Mouse (Mus musculus): Measurements from ENCODE around the gene Sntb2. TPM values are rescaled to one million over a fixed set of nuclear protein-coding genes. Genes with fewer than 3 reads are reported as not detected.
"Not testable (repeated sequence)": the region's sequence is repeated elsewhere in the genome, so short reads cannot be mapped to it uniquely, and the experiment has no call there.

The Sntb2 gene
- polyA plus RNA-seq, 1 experiment from 2014 or later, result 15.4 TPM

DNA sequence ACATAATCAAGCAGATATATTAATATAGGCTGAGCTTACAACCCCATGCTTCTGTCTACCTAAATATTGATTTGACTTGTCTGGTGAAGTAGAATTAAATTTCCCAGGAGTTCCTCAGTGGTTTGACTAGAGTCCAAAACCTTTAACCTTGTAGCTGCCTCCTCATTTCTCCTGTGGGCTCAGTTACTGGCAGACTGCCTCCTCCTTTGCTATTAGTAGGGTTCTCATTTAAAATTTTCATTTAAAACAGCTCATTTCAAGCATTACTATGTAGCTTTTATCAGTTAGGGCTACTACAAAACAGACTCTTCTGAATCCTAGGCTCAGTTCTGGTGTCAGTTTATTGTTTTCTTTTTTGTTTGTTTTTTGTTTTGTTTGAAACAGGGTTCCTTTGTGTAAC is 50.4 kb downstream of the Sntb2 start:
- no peak overlapping the region for H3K9ac ChIP-seq (ENCODE audit: low read length)
- no peaks in the 10 kb centered on the region for H3K9me3 ChIP-seq (ENCODE audit: control insufficient read depth, low read length)
- H3K4me2 ChIP-seq (ENCODE audit: low read length), result no peak overlapping the region
- H3K36me3 ChIP-seq (ENCODE audit: control insufficient read depth, insufficient read depth, low read length), result peaks cover 23% of the 10 kb centered on the region
- ATAC-seq (ENCODE audit: insufficient number of reproducible peaks, insufficient read depth, low FRiP score, low read depth), result no peak
- H3K27ac ChIP-seq (replicated peaks in 1 of 2; ENCODE audit: control insufficient read depth in 1 of 2, insufficient read depth in 1 of 2, low read depth in 2 of 2, low read length in 2 of 2), result no peak overlapping the region
- H3K27me3 ChIP-seq (ENCODE audit: control insufficient read depth, insufficient read depth, low read length), result no peaks in the 10 kb centered on the region
- H3K4me1 ChIP-seq (ENCODE audit: control insufficient read depth in 2 of 2, insufficient read depth in 2 of 2, low read length in 2 of 2), result no peaks in the 10 kb centered on the region
- H3K4me3 ChIP-seq (ENCODE audit: control insufficient read depth in 1 of 2, insufficient read depth in 1 of 2, low read depth in 1 of 2, low read length in 2 of 2), result no peak overlapping the region

DNA sequence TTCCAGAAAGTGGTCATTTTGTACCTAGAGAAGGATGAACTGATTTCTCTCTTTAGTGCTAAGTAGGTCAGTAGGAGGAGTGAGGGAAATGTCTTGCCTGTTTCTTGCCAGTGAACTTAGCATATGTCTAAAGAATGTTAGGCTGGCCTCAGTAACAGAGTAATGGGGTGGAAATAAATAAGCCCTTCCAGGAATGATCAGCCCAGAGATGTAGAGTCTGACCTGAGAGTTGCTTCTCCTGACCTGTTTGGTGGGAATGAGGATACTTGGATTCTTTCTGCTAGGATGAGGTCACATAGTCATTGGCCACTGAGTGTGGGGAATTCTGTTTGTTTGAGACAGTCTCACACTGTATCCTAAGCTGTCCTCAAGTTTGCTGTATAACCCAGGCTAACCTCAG is 52.0 kb downstream of the Sntb2 start:
- no peak for ATAC-seq (ENCODE audit: insufficient number of reproducible peaks, insufficient read depth, low FRiP score, low read depth)
- Histone ChIP-seq H3K36me3 (ENCODE audit: control insufficient read depth, insufficient read depth, low read length) (peaks cover 23% of the 10 kb centered on the region), H3K4me3 (ENCODE audit: control insufficient read depth in 1 of 2, insufficient read depth in 1 of 2, low read depth in 1 of 2, low read length in 2 of 2) (no peak overlapping the region), H3K4me1 (ENCODE audit: control insufficient read depth in 2 of 2, insufficient read depth in 2 of 2, low read length in 2 of 2) (no peaks in the 10 kb centered on the region), H3K9ac (ENCODE audit: low read length) (no peak overlapping the region), H3K27ac (replicated peaks in 1 of 2; ENCODE audit: control insufficient read depth in 1 of 2, insufficient read depth in 1 of 2, low read depth in 2 of 2, low read length in 2 of 2) (no peak overlapping the region), H3K4me2 (ENCODE audit: low read length) (no peak overlapping the region), H3K9me3 (ENCODE audit: control insufficient read depth, low read length) (no peaks in the 10 kb centered on the region), H3K27me3 (ENCODE audit: control insufficient read depth, insufficient read depth, low read length) (no peaks in the 10 kb centered on the region)

DNA sequence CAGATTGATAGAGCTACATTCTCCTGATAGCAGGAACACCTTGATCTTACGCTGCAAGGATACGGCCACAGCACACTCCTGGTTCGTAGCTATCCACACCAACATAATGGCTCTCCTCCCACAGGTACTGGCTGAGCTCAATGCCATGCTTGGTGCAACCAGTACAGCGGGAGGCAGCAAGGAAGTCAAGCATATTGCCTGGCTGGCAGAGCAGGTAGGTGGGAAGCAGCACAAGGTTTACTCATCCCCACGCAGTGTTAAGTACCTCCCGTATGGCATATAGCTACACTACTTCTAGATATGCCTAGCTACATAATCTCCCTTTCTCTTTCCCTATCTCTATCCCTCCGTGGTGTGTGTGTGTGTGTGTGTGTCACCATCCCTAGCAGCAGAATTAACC is 55.8 kb downstream of the Sntb2 start:
- no peaks in the 10 kb centered on the region for H3K9me3 ChIP-seq (ENCODE audit: control insufficient read depth, low read length)
- H3K27ac ChIP-seq (replicated peaks in 1 of 2; ENCODE audit: control insufficient read depth in 1 of 2, insufficient read depth in 1 of 2, low read depth in 2 of 2, low read length in 2 of 2), result no peak overlapping the region
- peaks cover 31% of the 10 kb centered on the region for H3K36me3 ChIP-seq (ENCODE audit: control insufficient read depth, insufficient read depth, low read length)
- no peak for ATAC-seq (ENCODE audit: insufficient number of reproducible peaks, insufficient read depth, low FRiP score, low read depth)
- no peak overlapping the region for H3K9ac ChIP-seq (ENCODE audit: low read length)
- WGBS, result 85% methylated on average over 7 of the region's 7 CpGs
- H3K4me2 ChIP-seq (ENCODE audit: low read length), result no peak overlapping the region
- no peak overlapping the region for H3K4me3 ChIP-seq (ENCODE audit: control insufficient read depth in 1 of 2, insufficient read depth in 1 of 2, low read depth in 1 of 2, low read length in 2 of 2)
- H3K27me3 ChIP-seq (ENCODE audit: control insufficient read depth, insufficient read depth, low read length), result no peaks in the 10 kb centered on the region
- H3K4me1 ChIP-seq (ENCODE audit: control insufficient read depth in 2 of 2, insufficient read depth in 2 of 2, low read length in 2 of 2), result no peaks in the 10 kb centered on the region

DNA sequence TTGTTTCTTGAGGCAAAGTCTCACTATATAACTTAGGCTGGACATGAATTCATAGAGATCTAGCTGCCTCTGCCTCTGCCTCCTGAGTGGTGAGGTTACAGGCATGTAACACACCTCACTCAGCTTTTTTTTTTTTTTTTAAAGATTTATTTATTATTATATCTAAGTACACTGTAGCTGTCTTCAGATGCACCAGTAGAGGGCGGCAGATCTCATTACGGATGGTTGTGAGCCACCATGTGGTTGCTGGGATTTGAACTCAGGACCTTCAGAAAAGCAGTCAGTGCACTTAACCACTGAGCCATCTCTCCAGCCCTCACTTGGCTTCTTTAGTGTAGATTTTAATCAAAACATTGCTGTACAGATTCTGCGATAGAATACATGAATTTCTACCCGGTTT is 60.8 kb downstream of the Sntb2 start:
- ATAC-seq (ENCODE audit: insufficient number of reproducible peaks, insufficient read depth, low FRiP score, low read depth); H3K27ac ChIP-seq (replicated peaks in 1 of 2; ENCODE audit: control insufficient read depth in 1 of 2, insufficient read depth in 1 of 2, low read depth in 2 of 2, low read length in 2 of 2); H3K4me3 ChIP-seq (ENCODE audit: control insufficient read depth in 1 of 2, insufficient read depth in 1 of 2, low read depth in 1 of 2, low read length in 2 of 2); H3K9me3 ChIP-seq (ENCODE audit: control insufficient read depth, low read length); H3K4me1 ChIP-seq (ENCODE audit: control insufficient read depth in 2 of 2, insufficient read depth in 2 of 2, low read length in 2 of 2); H3K27me3 ChIP-seq (ENCODE audit: control insufficient read depth, insufficient read depth, low read length); H3K9ac ChIP-seq (ENCODE audit: low read length); H3K4me2 ChIP-seq (ENCODE audit: low read length): not testable (repeated sequence)
- 84% methylated on average over 4 of the region's 4 CpGs for WGBS
- H3K36me3 ChIP-seq (ENCODE audit: control insufficient read depth, insufficient read depth, low read length), result peaks cover 50% of the 10 kb centered on the region

DNA sequence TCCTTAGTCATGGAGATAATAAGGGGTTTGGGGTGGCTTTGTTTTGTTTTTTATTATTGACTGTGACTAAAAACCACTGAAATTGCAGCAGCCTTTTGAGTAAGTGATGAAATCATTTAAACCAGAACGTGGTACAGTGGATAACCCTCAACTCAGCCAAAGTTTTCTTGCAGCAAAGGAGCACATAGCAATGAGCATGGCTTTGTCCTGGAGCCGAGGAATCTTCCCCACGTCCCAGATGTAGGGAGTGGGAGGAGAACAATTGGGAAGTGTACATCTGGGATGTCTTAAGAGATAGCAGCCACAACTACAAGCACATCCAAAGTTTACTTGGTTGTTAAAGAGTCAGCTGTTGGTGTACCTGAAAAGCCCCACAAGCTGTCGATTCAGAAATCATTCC is 61.9 kb downstream of the Sntb2 start:
- no peak overlapping the region for H3K4me3 ChIP-seq (ENCODE audit: control insufficient read depth in 1 of 2, insufficient read depth in 1 of 2, low read depth in 1 of 2, low read length in 2 of 2)
- no peak for ATAC-seq (ENCODE audit: insufficient number of reproducible peaks, insufficient read depth, low FRiP score, low read depth)
- no peak overlapping the region for H3K4me2 ChIP-seq (ENCODE audit: low read length)
- no peaks in the 10 kb centered on the region for H3K4me1 ChIP-seq (ENCODE audit: control insufficient read depth in 2 of 2, insufficient read depth in 2 of 2, low read length in 2 of 2)
- 75% methylated on average over 4 of the region's 4 CpGs for WGBS
- H3K9me3 ChIP-seq (ENCODE audit: control insufficient read depth, low read length), result no peaks in the 10 kb centered on the region
- no peak overlapping the region for H3K9ac ChIP-seq (ENCODE audit: low read length)
- H3K27me3 ChIP-seq (ENCODE audit: control insufficient read depth, insufficient read depth, low read length), result no peaks in the 10 kb centered on the region
- peaks cover 43% of the 10 kb centered on the region for H3K36me3 ChIP-seq (ENCODE audit: control insufficient read depth, insufficient read depth, low read length)
- H3K27ac ChIP-seq (replicated peaks in 1 of 2; ENCODE audit: control insufficient read depth in 1 of 2, insufficient read depth in 1 of 2, low read depth in 2 of 2, low read length in 2 of 2), result no peak overlapping the region

DNA sequence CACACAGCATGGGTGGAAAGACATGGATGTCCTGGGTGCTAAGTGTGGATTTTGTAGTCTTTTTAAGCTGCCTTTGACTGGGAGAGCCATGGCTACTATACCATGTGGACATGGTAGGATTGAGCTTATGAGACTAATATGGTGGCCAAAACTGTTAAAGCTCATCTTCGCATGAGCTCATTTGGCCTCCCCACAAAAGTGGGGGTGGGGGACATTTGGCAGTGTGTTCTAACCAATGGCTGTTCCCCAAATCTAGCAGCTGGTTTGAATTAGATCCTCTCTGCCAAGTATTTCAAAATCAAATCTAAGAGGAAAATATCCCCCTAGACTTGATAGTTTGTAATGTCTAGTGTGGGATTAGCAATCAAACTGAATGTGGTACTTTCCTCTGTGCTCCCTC is 63.5 kb downstream of the Sntb2 start:
- WGBS, result 81% methylated on average over 1 of the region's 1 CpGs
- no peaks in the 10 kb centered on the region for H3K9me3 ChIP-seq (ENCODE audit: control insufficient read depth, low read length)
- no peak overlapping the region for H3K27ac ChIP-seq (replicated peaks in 1 of 2; ENCODE audit: control insufficient read depth in 1 of 2, insufficient read depth in 1 of 2, low read depth in 2 of 2, low read length in 2 of 2)
- H3K4me3 ChIP-seq (ENCODE audit: control insufficient read depth in 1 of 2, insufficient read depth in 1 of 2, low read depth in 1 of 2, low read length in 2 of 2), result no peak overlapping the region
- peaks cover 37% of the 10 kb centered on the region for H3K36me3 ChIP-seq (ENCODE audit: control insufficient read depth, insufficient read depth, low read length)
- no peak overlapping the region for H3K9ac ChIP-seq (ENCODE audit: low read length)
- H3K4me2 ChIP-seq (ENCODE audit: low read length), result no peak overlapping the region
- H3K27me3 ChIP-seq (ENCODE audit: control insufficient read depth, insufficient read depth, low read length), result no peaks in the 10 kb centered on the region
- ATAC-seq (ENCODE audit: insufficient number of reproducible peaks, insufficient read depth, low FRiP score, low read depth), result no peak
- H3K4me1 ChIP-seq (ENCODE audit: control insufficient read depth in 2 of 2, insufficient read depth in 2 of 2, low read length in 2 of 2), result no peaks in the 10 kb centered on the region

DNA sequence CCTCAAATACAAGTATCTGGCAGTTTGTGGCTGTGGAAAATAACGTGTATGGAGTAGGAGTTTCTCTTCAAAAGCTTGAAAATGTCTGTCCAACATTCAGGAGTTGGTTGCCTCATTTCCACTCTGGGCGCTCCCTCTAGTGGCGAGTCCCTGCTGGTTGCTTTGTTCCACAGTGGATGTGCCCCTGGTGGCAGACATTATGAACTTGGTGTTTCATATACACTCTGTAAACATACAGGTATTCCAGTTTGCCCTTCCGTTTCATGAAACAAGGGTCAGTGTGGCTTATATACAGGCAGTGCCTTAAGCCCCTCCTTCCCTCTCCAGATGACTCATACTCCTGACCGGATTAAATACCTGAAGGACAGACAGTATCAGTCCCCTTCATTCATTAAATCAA is 67.0 kb downstream of the Sntb2 start:
- no peaks in the 10 kb centered on the region for H3K9me3 ChIP-seq (ENCODE audit: control insufficient read depth, low read length)
- H3K36me3 ChIP-seq (ENCODE audit: control insufficient read depth, insufficient read depth, low read length), result peaks cover 28% of the 10 kb centered on the region
- ATAC-seq (ENCODE audit: insufficient number of reproducible peaks, insufficient read depth, low FRiP score, low read depth), result peak; percentile 45; the same call in 1 of the 2 replicates
- H3K27ac ChIP-seq (replicated peaks in 1 of 2; ENCODE audit: control insufficient read depth in 1 of 2, insufficient read depth in 1 of 2, low read depth in 2 of 2, low read length in 2 of 2), result no peak overlapping the region
- no peak overlapping the region for H3K4me2 ChIP-seq (ENCODE audit: low read length)
- H3K4me1 ChIP-seq (ENCODE audit: control insufficient read depth in 2 of 2, insufficient read depth in 2 of 2, low read length in 2 of 2), result 0 out of 4 replicates have a peak, but pooled peaks cover 0 to 4% of the 10 kb centered on the region in 2 experiments
- H3K9ac ChIP-seq (ENCODE audit: low read length), result no peak overlapping the region
- no peak overlapping the region for H3K4me3 ChIP-seq (ENCODE audit: control insufficient read depth in 1 of 2, insufficient read depth in 1 of 2, low read depth in 1 of 2, low read length in 2 of 2)
- H3K27me3 ChIP-seq (ENCODE audit: control insufficient read depth, insufficient read depth, low read length), result no peaks in the 10 kb centered on the region
- 34% methylated on average over 5 of the region's 5 CpGs for WGBS

DNA sequence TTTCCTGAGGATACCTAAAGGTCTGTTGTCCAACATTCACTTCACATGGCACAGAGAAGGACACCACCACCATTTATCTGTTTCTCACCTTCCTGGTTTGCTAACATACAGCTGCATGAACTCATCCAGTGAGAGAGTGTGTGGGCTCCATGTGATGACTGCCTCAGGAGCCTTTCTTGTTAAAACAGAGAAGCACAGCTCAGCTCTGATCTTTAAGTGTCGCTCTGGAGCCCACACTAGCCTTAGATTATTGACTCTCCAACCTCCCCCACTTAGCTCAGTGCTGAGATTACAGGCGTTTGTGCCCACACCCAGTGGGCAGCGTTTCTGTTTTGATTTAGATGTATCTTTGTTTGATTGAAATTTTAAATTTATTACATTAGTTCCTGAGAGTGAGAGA is 72.2 kb downstream of the Sntb2 start:
- no peaks in the 10 kb centered on the region for H3K27me3 ChIP-seq (ENCODE audit: control insufficient read depth, insufficient read depth, low read length)
- ATAC-seq (ENCODE audit: insufficient number of reproducible peaks, insufficient read depth, low FRiP score, low read depth), result no peak
- H3K36me3 ChIP-seq (ENCODE audit: control insufficient read depth, insufficient read depth, low read length), result peaks cover 67% of the 10 kb centered on the region
- H3K27ac ChIP-seq (replicated peaks in 1 of 2; ENCODE audit: control insufficient read depth in 1 of 2, insufficient read depth in 1 of 2, low read depth in 2 of 2, low read length in 2 of 2), result no peak overlapping the region
- no peaks in the 10 kb centered on the region for H3K9me3 ChIP-seq (ENCODE audit: control insufficient read depth, low read length)
- WGBS, result 81% methylated on average over 3 of the region's 3 CpGs
- H3K4me1 ChIP-seq (ENCODE audit: control insufficient read depth in 2 of 2, insufficient read depth in 2 of 2, low read length in 2 of 2), result 0 out of 4 replicates have a peak, but pooled peaks cover 0 to 4% of the 10 kb centered on the region in 2 experiments
- H3K4me2 ChIP-seq (ENCODE audit: low read length), result no peak overlapping the region
- H3K9ac ChIP-seq (ENCODE audit: low read length), result no peak overlapping the region
- no peak overlapping the region for H3K4me3 ChIP-seq (ENCODE audit: control insufficient read depth in 1 of 2, insufficient read depth in 1 of 2, low read depth in 1 of 2, low read length in 2 of 2)
